Mouse (Mus musculus) small intestine, adult 2 months (tissue): Measurements from ENCODE around the gene Cep95. TPM values are rescaled to one million over a fixed set of nuclear protein-coding genes. Genes with fewer than 3 reads are reported as not detected.

ENCODE experiments used
- H3K27ac ChIP-seq: fragments of 200-500 bp; 2 replicates; pipeline ENCODE4 v1.5.1; 2012; ENCODE audit warnings: low read depth, low read length, control low read depth, inconsistent platforms; ENCODE audit not compliant: insufficient read depth
- H3K27me3 ChIP-seq: fragments of 200-500 bp; 2 replicates; pipeline ENCODE4 v1.6.1; 2012; ENCODE audit warnings: mild to moderate bottlenecking, moderate library complexity, low read length, inconsistent platforms; ENCODE audit not compliant: control insufficient read depth, insufficient read depth
- H3K36me3 ChIP-seq: fragments of 200-500 bp; 2 replicates; pipeline ENCODE4 v1.6.1; 2012; ENCODE audit warnings: mild to moderate bottlenecking, low read length, control low read depth, inconsistent platforms; ENCODE audit not compliant: control insufficient read depth, insufficient read depth
- H3K4me1 ChIP-seq: fragments of 200-500 bp; 2 replicates; pipeline ENCODE4 v1.6.1; 2012; ENCODE audit warnings: low read length, inconsistent platforms, mixed read lengths; ENCODE audit not compliant: control insufficient read depth, insufficient read depth, insufficient read length
- H3K4me3 ChIP-seq: fragments of 200-500 bp; 2 replicates; pipeline ENCODE4 v1.5.1; 2012; ENCODE audit warnings: low read depth, mild to moderate bottlenecking, control low read depth, inconsistent platforms, low read length, moderate library complexity
- CTCF ChIP-seq: fragments of 200-500 bp; IDR thresholded peaks from 2 replicates; pipeline ENCODE4 v1.5.1; 2012; ENCODE audit warnings: low read depth, mild to moderate bottlenecking, control low read depth, inconsistent platforms, low read length, moderate library complexity, mixed read lengths; ENCODE audit not compliant: insufficient replicate concordance, insufficient read length; ENCODE audit errors: extremely low read depth
- POLR2A ChIP-seq: fragments of 200-500 bp; IDR thresholded peaks from 2 replicates; pipeline ENCODE4 v1.6.1; 2012; ENCODE audit warnings: low read depth, mild to moderate bottlenecking, control low read depth, inconsistent platforms, low read length, moderate library complexity
- WGBS: fragments of 180-500 bp; shearing (Covaris S2); methylation state at CpG from one replicate; pipeline ENCODE4 v1.1.7; 2018; 5-methylcytosine and 5-hydroxymethylcytosine counted together
- polyA plus RNA-seq: library from polyadenylated mRNA; depleted of rRNA; stranded (reverse); fragments of >200 nt; gene quantifications from 2 replicates; pipeline ENCODE4 v1.2.3, GENCODE M21; 2012; rRNA removed

Gene Cep95
- polyA plus RNA-seq, 1 experiment: 0.95 TPM

- H3K4me3 ChIP-seq: no peak overlapping the region
- WGBS: 57% methylated on average over 2 of the region's 2 CpGs
- TF ChIP-seq POLR2A (no peak), CTCF (no peak)
- no peaks in the 10 kb centered on the region for H3K27me3 ChIP-seq
- H3K4me1 ChIP-seq: no peaks in the 10 kb centered on the region
- H3K36me3 ChIP-seq: peaks cover 49% of the 10 kb centered on the region
- no peak overlapping the region for H3K27ac ChIP-seq
Observed at GRCm38 (mm10) chr11:106851438-106851837, 62.4 kb downstream of the Cep95 start.

Other genes with a start within 250 kb of the Cep95 start
- gene Tex2, start 175.8 kb upstream of the Cep95 start, polyA plus RNA-seq: 7.9 and 9.7 TPM in 2 replicates
- 6.3 and 10.7 TPM in 2 replicates for gene Pecam1, start 38.6 kb upstream of the Cep95 start, polyA plus RNA-seq
- 0.30 and 0.77 TPM in 2 replicates for gene Milr1, start 38.0 kb upstream of the Cep95 start, polyA plus RNA-seq
- gene Polg2, start 9.7 kb upstream of the Cep95 start, polyA plus RNA-seq: 4.4 and 11.0 TPM in 2 replicates
- 247 and 493 TPM in 2 replicates for gene Ddx5, start 67 bp upstream of the Cep95 start, polyA plus RNA-seq
- gene Smurf2, start 131.5 kb downstream of the Cep95 start, polyA plus RNA-seq: 3.0 and 5.9 TPM in 2 replicates
- gene Kpna2, start 210.3 kb downstream of the Cep95 start, polyA plus RNA-seq: 11.9 and 15.2 TPM in 2 replicates
- 1.3 and 2.7 TPM in 2 replicates for gene 1810010H24Rik, start 236.4 kb downstream of the Cep95 start, polyA plus RNA-seq